Mouse (Mus musculus) common myeloid progenitor, adult 5-6 weeks (primary cell): ENCODE data around the gene Cntnap2. TPM values are rescaled to one million over a fixed set of nuclear protein-coding genes. Genes with fewer than 3 reads are reported as not detected.
"Not testable (repeated sequence)": the region's sequence is repeated elsewhere in the genome, so short reads cannot be mapped to it uniquely, and the experiment has no call there.

Experiments
- ATAC-seq: replicated peaks from 2 replicates; pipeline ENCODE4 v1.8.0; 2016; ENCODE audit warnings: low read depth, mild to moderate bottlenecking, moderate TSS enrichment, inconsistent platforms; ENCODE audit not compliant: poor library complexity, severe bottlenecking
- total RNA-seq: library from RNA; stranded (forward); fragments of 200-1000, 187-1606 nt; gene quantifications from 2 replicates; pipeline ENCODE4 v1.2.3, GENCODE M21; 2017

Cntnap2 gene
- total RNA-seq, 1 experiment from 2014 or later = not detected

DNA sequence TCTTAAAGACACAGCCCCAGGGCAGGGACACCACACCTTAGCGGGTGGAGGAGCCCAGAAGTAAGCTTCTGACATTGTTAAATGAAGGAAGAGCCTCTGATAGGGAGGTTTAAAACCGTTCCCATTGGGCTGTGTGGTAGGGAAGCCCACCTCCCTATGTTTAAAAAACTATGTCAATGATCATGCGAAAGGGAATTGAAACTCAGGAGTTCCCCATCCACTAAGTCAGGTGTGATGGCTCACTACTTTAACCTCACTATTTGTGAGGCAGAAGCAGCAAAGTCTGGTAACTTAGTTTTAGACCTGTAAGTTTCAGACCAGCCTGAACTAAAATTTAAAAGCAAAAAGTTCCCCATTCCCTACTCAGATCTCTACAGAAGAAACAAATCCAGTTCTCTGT, 2210.3 kb downstream of the Cntnap2 start:
- no peak for ATAC-seq

GRCm38 (mm10) chr6:47271576-47271975, 2212.4 kb downstream of the Cntnap2 start:
- peak; percentile 80 for ATAC-seq

- no peak for ATAC-seq
Observed at GRCm38 (mm10) chr6:47272606-47273575, 2213.7 kb downstream of the Cntnap2 start.

DNA sequence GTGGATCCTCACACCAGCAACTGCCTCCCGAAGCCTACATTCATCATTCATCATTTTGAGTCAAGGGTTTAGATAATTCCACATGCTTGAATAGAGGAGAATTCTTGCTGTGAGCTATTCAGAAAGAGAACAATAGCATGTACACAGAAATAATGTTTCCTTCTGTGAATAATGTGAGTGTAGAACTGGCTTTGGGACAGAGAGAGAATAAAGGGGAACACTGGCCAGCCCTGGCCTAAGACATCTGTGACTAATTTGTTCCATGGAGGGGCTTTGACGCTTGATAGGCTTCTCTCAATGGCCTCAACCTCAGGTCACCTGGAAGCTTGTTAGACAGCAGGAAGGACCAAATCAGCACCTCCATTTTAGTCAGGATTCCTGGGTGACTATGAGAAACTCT, 2215.9 kb downstream of the Cntnap2 start:
- ATAC-seq = no peak

DNA sequence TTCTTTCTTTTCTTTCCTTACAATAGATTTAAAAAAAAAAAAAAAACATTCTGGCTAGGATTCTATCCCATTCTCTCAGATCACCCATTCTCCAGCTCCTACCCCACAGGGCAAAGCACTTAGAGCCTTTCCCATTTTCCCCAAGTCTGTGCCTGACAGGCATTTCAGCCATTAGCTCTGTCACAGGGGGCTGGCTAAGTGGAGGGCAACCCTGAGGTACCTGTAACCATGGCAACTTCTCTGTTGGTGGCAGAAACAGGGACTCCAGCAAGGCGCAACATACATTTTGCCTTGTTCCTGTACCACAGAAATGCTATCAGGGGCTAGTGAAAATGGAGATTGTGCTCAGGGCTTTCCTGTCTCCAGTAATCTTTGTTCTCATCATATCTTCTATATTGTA, 2220.0 kb downstream of the Cntnap2 start:
- ATAC-seq = no peak

DNA sequence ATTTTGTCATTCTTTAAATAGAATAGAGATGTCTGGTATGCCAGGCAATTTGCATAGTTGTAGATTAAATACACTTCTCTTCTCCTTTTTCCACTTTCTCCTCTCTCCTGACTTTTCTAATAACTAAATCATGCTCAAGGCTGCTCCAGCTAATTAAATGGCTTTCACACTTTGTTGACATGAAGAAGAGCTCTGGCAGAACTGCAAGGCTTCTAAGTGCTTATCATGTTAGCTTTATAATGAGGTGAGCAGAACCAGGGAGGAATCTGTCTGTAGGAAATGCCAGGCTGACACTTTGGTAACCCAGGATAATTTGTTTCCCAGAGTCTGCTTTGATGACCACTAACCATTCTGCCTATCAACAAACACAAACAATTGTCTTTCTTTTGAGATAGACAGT, 2222.4 kb downstream of the Cntnap2 start:
- no peak for ATAC-seq

GRCm38 (mm10) chr6:47284794-47285193, 2225.6 kb downstream of the Cntnap2 start:
- 0 out of 2 replicates have a peak, but pooled peaks have one; percentile 47 for ATAC-seq

GRCm38 (mm10) chr6:47285742-47286141, 2226.6 kb downstream of the Cntnap2 start:
- no peak for ATAC-seq

DNA sequence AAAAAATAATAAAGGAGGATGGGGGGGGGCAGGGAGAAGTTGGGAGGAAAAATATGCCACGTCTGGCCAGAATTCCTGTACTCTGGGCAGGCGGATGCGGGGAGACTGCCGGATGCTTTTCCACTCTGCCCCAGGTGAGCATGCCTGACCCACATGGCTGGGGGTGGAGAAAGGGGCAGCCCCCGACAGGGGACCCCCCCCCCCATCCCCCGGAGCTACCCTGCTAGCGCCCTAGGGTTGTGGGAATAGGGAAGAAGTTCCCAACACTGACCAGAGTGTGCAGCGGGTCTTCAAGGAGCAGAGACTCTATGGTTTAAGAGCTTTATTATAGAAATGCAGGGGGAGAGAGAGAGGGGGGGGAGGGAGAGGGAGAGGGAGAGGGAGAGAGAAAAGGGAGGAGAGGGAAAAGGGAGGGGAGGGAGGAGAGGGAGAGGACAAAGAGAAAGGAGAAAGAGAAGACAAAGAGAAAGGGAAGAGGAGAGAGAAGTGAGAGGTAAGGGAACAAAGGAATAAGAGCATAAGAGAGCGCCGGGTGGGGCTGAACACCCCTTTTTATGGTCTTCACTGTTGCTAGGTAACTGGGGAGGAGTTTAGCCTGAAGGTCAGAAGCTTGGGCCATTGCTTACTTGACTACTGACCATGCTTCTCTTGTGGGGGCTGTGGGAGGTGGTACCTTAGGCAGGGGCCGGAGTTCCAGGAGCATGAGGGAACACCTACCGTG, 2227.2 kb downstream of the Cntnap2 start:
- not testable (repeated sequence) for ATAC-seq

DNA sequence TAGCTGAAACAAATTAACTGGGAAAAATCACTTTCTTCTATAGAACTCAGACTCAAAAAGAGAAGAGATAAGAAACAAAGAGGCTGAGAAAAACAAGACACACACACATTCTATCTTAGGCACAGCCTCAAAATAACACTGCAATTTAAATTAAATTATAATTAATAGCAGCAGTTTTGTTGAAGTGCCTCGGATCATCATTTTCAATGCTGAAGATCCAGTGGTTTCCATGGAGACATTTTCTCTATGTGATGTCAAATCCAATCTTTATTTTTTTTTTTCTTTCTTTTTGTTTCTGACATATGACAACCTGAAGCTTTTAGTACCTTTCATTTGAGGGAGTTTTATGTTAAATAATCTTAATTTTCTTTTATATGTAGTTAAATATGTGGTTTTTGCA, 2228.6 kb downstream of the Cntnap2 start:
- no peak for ATAC-seq

DNA sequence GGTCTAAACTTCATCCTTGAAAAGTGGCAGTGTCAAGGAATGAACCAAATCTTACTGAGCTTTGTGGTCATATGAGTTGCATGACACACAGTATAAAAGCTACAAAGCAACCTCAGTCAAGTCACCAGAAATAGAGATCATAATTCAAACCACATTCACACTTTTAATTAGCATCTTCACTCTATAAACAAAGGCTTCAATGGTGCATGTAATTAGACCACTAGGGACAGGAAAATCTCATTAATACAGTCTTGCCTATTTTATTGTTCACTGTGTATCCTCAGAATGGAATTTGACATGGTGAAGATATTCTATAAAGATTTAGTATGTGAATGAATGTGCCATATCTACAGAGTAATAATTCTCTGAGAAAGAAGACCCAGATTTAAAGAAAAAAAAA, 2232.8 kb downstream of the Cntnap2 start:
- ATAC-seq = no peak

GRCm38 (mm10) chr6:47292437-47292836, 2233.3 kb downstream of the Cntnap2 start:
- no peak for ATAC-seq

GRCm38 (mm10) chr6:47294433-47294832, 2235.3 kb downstream of the Cntnap2 start:
- ATAC-seq = no peak

DNA sequence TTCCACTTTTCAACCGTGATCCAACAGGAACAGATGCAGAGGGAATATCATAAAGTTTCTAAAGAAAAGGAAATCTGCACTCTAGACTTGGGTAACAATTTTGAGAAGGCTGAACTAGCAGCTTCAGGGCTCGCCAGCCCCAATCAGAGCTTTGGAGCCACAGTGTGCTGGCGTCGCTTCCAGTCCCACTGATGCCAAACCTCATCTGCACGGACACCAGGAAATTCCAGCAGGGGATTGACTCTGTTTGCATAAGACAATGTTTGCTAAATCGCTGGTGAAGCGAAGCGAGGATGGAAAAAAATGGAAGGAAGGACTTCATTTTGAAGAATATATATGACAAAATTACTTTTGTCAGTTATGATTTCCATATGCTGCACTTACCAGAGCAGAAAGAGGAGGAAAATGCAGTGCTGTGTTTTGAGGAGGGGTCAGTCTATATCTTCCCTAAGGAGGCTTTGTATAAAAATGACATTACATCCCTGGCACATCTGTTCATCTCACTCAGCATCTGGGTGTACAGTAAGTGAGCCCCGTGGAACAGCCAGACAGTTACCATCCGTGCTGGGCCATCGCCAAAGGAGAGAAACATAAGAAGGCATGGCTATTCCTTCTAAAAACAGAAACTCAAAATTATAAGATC, 2245.8 kb downstream of the Cntnap2 start:
- ATAC-seq = no peak

DNA sequence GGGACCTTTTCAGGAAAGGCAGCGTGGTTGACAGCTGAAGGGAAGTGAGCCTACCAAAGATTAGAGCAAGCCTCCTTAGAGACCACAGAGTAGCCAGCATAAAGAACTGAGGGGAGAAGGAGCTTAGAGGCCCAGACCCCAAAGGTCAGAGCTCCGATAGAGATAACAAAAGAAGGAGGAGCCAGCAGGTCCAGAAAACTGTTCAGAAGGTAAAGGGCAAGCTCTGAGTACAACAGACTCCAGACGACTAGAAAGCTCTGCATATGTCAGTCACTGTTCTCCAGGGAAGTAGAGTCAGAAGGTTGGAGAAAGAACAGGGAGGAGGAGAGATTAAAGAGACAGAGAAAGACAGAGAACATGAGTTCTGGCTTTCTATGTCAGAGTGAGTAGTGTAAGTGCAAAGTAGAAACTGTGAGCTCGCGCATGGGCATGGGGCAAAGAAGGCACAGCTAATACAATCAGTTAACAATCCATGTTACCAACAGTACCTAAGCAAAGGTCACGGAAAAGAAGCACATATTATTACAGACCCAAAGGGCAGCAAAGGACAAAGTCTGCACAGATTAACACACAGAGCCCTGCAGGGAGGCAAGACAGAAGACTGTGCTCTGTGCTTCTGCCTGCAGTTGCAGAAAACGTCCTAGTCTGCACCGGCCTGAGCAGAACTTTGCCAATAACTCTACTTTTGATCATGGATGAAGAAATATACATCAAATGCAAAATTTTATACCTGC, 2247.1 kb downstream of the Cntnap2 start:
- peak; percentile 54; the same call in 1 of the 2 replicates for ATAC-seq

- no peak for ATAC-seq
Observed at GRCm38 (mm10) chr6:47306954-47307353, 2247.8 kb downstream of the Cntnap2 start.

DNA sequence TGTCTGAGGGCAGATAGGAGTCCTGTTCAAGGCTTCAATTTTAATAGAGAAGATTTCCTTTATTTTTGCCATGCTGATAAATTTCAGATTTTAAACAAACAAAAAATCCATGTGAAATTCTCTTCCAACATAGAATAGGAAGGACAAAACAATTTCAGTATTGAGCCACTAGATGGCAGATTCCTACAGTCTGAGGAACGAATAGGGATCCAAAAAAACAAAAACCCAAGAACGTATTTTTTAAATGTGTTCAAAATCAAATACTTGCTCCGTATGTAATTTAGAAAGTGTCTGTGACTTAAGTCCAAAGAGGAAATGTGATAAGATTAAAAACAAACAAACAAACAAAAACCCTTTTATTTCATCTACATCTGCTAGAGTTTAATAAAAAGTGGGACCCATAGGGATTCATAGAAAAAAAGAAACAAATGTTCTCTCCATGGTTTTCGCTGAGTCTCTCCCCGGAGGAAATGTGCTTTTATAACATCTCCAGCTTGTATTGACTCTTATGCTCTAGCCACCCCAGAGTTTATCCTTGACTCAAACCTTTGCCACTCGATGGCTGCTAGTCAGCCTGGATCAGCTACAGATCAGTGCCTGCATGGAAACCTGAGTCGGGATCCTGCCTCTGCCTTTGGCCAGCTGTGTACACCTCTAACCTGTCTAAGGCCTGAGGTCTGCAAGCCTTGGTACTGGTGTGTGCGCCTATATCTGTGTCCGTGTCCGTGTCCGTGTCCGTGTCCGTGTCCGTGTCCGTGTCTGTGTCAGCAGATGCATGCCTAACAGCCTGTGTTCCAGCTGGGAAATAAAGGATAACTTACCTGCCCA, 2255.6 kb downstream of the Cntnap2 start:
- ATAC-seq = peak; percentile 73; the same call in 1 of the 2 replicates

DNA sequence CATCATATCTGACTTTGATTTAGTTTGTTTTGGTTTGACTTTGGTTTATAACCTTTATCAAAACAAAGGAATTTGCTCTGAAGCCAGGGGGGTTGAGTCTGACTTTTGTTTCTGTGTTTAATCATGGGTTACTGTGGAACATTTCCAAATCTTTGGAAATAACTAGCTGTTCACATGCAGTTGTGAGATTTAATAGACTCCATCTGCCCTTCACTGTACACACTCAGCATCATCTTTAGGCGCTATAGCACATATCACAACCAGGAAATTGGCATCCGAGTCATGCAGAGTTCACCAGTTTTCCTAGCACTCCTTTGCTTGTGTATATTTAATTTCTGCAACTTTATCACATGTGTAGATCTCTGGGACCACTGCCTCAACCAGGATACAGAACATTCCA, 2256.3 kb downstream of the Cntnap2 start:
- no peak for ATAC-seq

DNA sequence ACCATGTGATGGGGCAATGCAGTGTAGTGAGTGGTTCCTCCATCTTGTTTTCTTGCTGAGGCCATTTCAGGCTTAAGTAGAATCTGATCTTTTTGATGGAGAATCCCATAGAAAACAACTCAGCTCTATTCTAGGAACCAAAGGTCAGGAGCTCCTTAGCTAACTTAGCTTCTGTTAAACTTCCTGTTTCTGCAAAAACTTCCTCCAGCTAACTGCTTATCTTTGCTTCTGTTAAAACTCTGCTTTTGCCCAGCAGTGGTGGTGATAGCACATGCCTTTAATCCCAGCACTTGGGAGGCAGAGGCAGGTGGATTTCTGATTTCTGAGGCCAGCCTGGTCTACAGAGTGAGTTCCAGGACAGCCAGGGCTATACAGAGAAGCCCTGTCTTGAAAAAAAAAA, 2258.1 kb downstream of the Cntnap2 start:
- no peak for ATAC-seq
